Mouse (Mus musculus) activated CD4-positive, CD25-positive, alpha-beta regulatory T cell, adult 9 weeks (primary cell): ENCODE measurements around the gene Esyt1. TPM values are rescaled to one million over a fixed set of nuclear protein-coding genes. Genes with fewer than 3 reads are reported as not detected.

Source experiments
- polyA plus RNA-seq: library from polyadenylated mRNA; unstranded; fragments of 100-300 nt; shearing (Covaris generic); gene quantifications from one replicate; pipeline ENCODE4 v1.2.1, GENCODE M21; 2017

Esyt1 gene
- 182 TPM for polyA plus RNA-seq

DNA sequence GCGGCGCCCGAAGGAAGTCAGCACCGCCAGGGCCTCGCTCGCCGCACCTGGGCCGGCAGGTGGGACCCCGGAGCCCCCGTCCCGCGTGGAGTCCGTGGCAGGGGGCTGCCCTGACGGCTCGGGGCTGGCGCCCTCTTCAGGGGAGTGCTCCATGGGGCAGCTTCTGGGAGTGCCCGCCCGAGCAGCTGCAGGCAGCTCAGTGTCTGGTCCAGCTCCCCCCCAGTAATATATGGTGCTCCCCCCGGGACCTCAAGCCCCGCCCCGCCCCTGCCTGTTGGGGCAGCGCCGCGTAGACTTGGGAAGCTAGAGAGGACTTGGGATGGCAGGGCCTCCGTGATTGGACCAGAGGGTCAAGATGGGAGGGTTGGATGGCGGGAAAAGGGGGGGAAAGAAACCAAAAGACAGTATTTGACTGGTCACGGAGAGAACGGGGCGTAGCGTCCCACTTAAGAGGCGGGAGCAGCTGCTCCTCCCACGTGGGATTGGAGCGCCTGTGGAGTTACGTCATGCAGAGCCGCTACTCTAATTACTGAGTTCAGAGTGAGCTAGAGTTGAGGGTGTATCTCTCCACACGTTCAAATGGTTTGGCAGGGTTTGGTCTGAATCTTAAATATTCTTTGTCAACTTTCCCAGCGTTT is at the start of gene Esyt1:
Esyt1 (minus strand) TSS at position 201 of the 638 bp plus-strand sequence.

DNA sequence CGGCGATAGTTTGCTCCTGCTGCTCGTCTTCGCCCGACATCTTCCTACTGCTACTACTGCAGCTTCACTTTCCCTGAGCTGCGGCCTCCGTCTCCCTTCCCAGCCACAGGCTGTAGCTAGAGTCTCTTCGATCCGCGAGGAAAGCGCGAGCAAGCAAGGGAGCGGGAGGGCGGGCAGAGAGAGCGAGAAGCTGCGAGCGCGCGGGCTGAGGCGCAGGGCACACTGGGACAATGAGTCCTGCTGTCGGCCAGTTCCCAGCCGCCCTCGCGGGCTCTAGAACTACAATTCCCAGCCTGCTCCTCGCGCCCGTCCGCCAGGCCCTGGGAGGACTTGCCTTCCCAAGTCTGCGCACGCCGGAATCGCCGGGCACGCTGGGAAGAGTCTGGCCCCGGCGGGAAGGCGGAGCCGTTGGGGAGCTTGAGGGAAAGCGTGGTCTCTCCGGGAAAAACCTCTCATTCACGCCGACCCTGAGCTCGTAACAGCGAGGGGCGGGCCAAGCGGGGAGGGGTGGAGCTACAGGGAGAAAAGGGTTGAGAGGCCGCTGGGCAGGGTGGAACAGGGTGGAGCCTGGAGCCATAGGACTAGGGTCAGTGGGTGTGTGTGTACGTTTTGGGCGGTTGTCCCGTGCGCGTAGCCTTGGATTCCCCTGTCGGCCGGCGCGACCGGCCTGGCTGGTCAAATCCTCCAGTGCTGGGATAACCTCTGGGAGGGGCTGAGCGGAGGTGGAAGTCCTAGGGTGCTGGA is 40.3 kb upstream of the Esyt1 start, which contains the start of gene Pa2g4:
Pa2g4 (minus strand) TSS at position 200 of the 744 bp plus-strand sequence.

DNA sequence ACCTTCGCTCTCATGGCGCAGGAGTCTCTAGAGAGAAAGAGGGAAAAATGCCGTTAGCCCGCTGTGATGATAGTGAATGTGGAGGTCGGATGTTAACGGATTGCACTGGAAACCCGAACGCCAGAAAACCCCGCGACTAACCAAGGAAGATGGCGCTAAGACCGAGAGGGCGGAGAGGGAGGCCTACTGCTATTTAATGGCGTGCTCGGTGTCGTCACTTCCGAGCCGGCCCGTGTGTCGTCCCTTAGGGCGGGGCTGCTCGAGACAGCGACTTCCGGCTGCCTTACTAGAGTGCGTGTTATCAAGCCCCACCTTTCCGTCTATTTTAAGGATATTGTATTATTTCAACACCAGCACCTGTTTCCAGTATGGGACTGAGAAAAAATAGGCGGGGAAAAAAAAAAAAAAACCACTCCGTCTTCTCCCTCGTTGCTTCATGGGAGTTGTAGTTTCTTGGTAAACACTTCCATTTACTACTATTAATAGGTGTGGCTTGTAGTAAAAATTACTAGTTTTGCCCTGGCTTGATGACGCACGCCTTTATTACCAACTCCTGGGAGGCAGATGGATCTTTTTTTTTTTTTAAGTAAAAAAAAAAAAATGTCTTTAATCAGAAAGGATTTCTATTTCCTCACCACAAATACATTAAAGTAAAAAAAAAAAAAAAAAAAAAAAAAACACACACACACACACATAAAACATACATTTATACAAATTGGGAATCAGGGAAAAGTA is 23.4 kb upstream of the Esyt1 start, which contains the start of gene Rpl41:
Rpl41 (minus strand) TSS at position 359 of the 735 bp plus-strand sequence.

DNA sequence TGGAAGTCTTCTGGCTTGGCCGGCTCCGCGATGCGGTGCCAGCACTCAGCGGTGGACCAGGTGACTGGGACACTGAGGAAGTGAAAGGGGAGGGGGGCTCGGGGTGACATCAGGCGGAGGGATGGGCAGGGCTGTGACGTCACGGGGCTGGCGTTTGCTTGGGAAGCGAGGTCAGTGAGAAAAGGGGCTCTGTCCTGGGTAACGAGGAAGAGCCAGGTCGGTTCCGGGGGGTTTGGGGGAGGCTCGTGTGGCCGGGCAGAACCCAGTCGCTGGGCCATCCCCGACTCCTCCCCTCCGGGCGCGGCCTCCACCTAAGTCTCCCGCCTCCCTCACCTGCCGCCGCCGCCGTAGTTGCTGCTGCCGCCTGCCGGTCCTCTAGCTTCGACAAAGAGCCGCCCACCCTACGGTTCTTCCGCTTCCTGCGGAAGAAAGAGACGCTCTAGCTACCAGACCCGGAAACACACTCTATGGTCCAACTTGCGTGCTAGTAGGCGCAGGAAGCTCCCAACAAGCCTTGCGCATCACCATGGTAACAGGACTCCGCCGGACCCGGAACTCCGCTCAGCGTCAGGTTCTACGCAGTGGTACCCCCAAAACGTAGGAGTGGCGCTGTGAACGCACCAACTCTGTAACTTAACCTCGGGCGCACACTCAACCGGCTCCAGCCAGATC is 21.8 kb upstream of the Esyt1 start, which contains the start of gene Zc3h10:
Zc3h10 (minus strand) TSS at position 414 of the 672 bp plus-strand sequence.

DNA sequence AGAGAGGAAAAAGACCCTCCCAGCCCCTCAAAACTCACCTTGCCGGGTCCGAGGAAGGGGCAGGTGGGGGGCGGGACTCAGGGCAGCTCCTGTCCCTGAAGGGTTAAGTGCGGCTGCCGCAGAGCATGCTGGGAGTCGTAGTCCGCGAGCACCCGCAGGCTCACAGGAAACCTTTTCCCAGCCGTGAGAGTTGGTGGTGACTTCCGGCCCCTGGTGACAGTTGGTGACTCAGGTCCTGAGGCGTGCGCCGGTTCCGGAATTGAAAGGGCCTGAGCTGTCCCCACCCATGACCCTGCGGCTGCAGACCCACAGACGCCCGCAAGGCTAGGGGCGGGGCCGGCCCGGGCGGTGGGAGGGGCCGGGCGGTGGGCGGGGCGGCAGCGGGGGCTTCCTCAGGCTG is 27.1 kb downstream of the Esyt1 start, which contains the start of gene Myl6b:
Myl6b (minus strand) TSS at position 96 of the 400 bp plus-strand sequence.

DNA sequence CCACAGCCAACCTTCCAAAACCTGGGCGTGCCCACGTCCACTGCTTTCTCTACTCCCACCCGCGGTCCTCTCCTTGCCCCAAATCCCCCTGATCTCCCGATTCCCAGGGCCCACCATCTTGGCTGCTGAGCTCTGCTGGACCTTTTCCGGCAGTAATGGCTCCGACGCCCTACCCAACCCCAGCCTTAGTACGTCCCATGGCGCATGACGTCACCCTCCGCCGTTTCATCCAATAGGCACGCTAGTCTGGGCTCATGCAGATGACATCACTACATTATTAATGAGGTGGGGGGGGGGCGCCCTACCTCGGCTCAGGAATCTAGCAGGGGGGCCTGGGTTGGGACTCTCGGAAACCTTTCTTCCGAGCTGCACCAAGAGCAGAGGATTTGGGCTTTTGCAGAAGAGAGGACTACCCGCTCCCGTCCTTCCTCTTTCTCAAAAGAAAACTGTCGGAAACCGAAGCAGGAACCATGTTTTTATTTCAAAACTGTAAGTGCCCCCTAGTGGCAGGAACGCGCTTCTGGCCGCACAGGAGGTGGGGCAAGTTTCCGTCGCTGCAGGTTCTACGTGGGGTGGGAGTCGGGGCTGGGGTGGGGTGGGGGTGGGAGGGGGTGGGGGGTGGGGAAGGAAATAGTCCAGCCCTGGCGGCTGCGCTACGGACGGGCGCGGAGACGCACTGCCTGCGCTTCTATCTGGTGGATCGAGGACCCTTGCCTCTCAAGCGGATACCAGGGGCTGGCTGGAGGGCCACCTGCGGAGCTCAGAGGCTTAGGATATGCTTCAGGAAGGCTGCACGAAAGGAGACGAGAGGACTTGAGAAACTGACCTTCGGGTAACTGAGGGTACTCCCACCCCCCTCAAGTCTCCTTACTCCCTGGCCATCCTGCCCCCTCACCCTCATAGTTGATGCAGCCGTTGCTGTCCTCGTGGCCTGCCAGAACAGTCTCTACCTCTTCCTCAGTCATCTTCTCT is 31.7 kb downstream of the Esyt1 start, which contains the start of gene Myl6:
Myl6 (minus strand) TSS at position 451 of the 972 bp plus-strand sequence.

Other genes with a start within 250 kb of the Esyt1 start
- gene Il23a, start 227.1 kb downstream of the Esyt1 start, polyA plus RNA-seq, result not detected
- gene Pan2, start 222.5 kb downstream of the Esyt1 start, polyA plus RNA-seq, result 45.1 TPM
- gene Cnpy2, start 203.4 kb downstream of the Esyt1 start, polyA plus RNA-seq, result 156 TPM
- 181 TPM for gene Cs, start 188.1 kb downstream of the Esyt1 start, polyA plus RNA-seq
- gene Coq10a, start 156.9 kb downstream of the Esyt1 start, polyA plus RNA-seq, result 12.2 TPM
- gene Ankrd52, start 148.8 kb downstream of the Esyt1 start, polyA plus RNA-seq, result 2.6 TPM
- gene Slc39a5, start 124.6 kb downstream of the Esyt1 start, polyA plus RNA-seq, result 0.13 TPM
- gene Nabp2, start 114.4 kb downstream of the Esyt1 start, polyA plus RNA-seq, result 128 TPM
- 47.8 TPM for gene Rnf41, start 114.2 kb downstream of the Esyt1 start, polyA plus RNA-seq
- gene Smarcc2, start 66.6 kb downstream of the Esyt1 start, polyA plus RNA-seq, result 131 TPM
- 1,659 TPM for gene Myl6, start 31.7 kb downstream of the Esyt1 start, polyA plus RNA-seq
- gene Myl6b, start 27.2 kb downstream of the Esyt1 start, polyA plus RNA-seq, result 3.1 TPM
- 26.0 TPM for gene Zc3h10, start 21.9 kb upstream of the Esyt1 start, polyA plus RNA-seq
- 3,120 TPM for gene Rpl41, start 23.4 kb upstream of the Esyt1 start, polyA plus RNA-seq
- gene Pa2g4, start 40.1 kb upstream of the Esyt1 start, polyA plus RNA-seq, result 35.9 TPM
- 11.3 TPM for gene Erbb3, start 63.8 kb upstream of the Esyt1 start, polyA plus RNA-seq
- 829 TPM for gene Rps26, start 100.9 kb upstream of the Esyt1 start, polyA plus RNA-seq
- gene Ikzf4, start 120.1 kb upstream of the Esyt1 start, polyA plus RNA-seq, result 148 TPM
- 51.9 TPM for gene Suox, start 148.2 kb upstream of the Esyt1 start, polyA plus RNA-seq
- 49.0 TPM for gene Rab5b, start 170.4 kb upstream of the Esyt1 start, polyA plus RNA-seq
- gene Pmel, start 178.3 kb upstream of the Esyt1 start, polyA plus RNA-seq, result 4.9 TPM
- 38.5 TPM for gene Cdk2, start 179.2 kb upstream of the Esyt1 start, polyA plus RNA-seq
- gene Dgka, start 219.0 kb upstream of the Esyt1 start, polyA plus RNA-seq, result 715 TPM
- gene Pym1, start 222.0 kb upstream of the Esyt1 start, polyA plus RNA-seq, result 38.2 TPM